Mouse (Mus musculus) right cerebral cortex, adult 18-20 months (tissue): ENCODE measurements around the gene 2310007B03Rik.

Experiments
- DNase-seq: peaks from one replicate; pipeline ENCODE4 v3.0.0; 2022; ENCODE audit warnings: mixed read lengths

2310007B03Rik gene

GRCm38 (mm10) chr1:93159566-93160500 is 915 bp downstream of the 2310007B03Rik start:
- no peak for DNase-seq

- DNase-seq: no peak
Measured at GRCm38 (mm10) chr1:93158916-93159315, 1.8 kb downstream of the 2310007B03Rik start.

GRCm38 (mm10) chr1:93157566-93157965 is 3.2 kb downstream of the 2310007B03Rik start:
- no peak for DNase-seq

GRCm38 (mm10) chr1:93150907-93151661 is 9.7 kb downstream of the 2310007B03Rik start:
- DNase-seq: no peak

GRCm38 (mm10) chr1:93144176-93144575 is 16.6 kb downstream of the 2310007B03Rik start:
- no peak for DNase-seq

GRCm38 (mm10) chr1:93142871-93143270 is 17.9 kb downstream of the 2310007B03Rik start:
- DNase-seq: no peak

- DNase-seq: peak; percentile 59
Measured at GRCm38 (mm10) chr1:93139713-93140112, 21.0 kb downstream of the 2310007B03Rik start.

- no peak for DNase-seq
Measured at GRCm38 (mm10) chr1:93138534-93138933, 22.2 kb downstream of the 2310007B03Rik start.

- no peak for DNase-seq
Measured at GRCm38 (mm10) chr1:93135036-93135526, 25.7 kb downstream of the 2310007B03Rik start, which contains the start of gene Agxt. Agxt (plus strand) TSS chr1:93135240.

- DNase-seq: no peak
Measured at GRCm38 (mm10) chr1:93132676-93133075, 28.1 kb downstream of the 2310007B03Rik start.

- no peak for DNase-seq
Measured at GRCm38 (mm10) chr1:93130242-93130983, 30.3 kb downstream of the 2310007B03Rik start.

- peak; percentile 70 for DNase-seq
Measured at GRCm38 (mm10) chr1:93128710-93129349, 31.9 kb downstream of the 2310007B03Rik start.

- no peak for DNase-seq
Measured at GRCm38 (mm10) chr1:93128209-93128608, 32.5 kb downstream of the 2310007B03Rik start.

- DNase-seq: no peak
Measured at GRCm38 (mm10) chr1:93125256-93125655, 35.5 kb downstream of the 2310007B03Rik start.

- no peak for DNase-seq
Measured at GRCm38 (mm10) chr1:93124066-93124465, 36.7 kb downstream of the 2310007B03Rik start.

GRCm38 (mm10) chr1:93123179-93123854 is 37.4 kb downstream of the 2310007B03Rik start:
- no peak for DNase-seq

GRCm38 (mm10) chr1:93118816-93119215 is 41.9 kb downstream of the 2310007B03Rik start:
- no peak for DNase-seq

GRCm38 (mm10) chr1:93115471-93115870 is 45.3 kb downstream of the 2310007B03Rik start:
- no peak for DNase-seq

- peak; percentile 90 for DNase-seq
Measured at GRCm38 (mm10) chr1:93114713-93115463, 45.9 kb downstream of the 2310007B03Rik start.

GRCm38 (mm10) chr1:93102700-93103099 is 58.0 kb downstream of the 2310007B03Rik start:
- no peak for DNase-seq
